Mouse (Mus musculus) liver, adult 2 months (tissue): ENCODE measurements at regions not wholly inside any gene's neighbourhood (a gene's known extent, or its start where the extent isn't known, plus 50 kb on each side); places are given as distances from the start of the nearest gene placed in this dataset.

Experiments
- CTCF ChIP-seq: fragments of 200-500 bp; IDR thresholded peaks from 2 replicates; pipeline ENCODE4 v1.5.1; 2011; ENCODE audit warnings: low read depth, low read length, control low read depth
- POLR2A ChIP-seq: fragments of 200-500 bp; IDR thresholded peaks from 2 replicates; pipeline ENCODE4 v1.6.1; 2011; ENCODE audit warnings: low read length, control low read depth; ENCODE audit not compliant: insufficient read depth; ENCODE audit errors: extremely low read depth

- TF ChIP-seq CTCF (no peak), POLR2A (no peak)
Measured at GRCm38 (mm10) chr6:139186431-139186830, 315.3 kb downstream of the Rergl start.
